Mouse (Mus musculus): ENCODE data around the gene Gcm1. TPM values are rescaled to one million over a fixed set of nuclear protein-coding genes. Genes with fewer than 3 reads are reported as not detected.

Gcm1 gene
- polyA plus RNA-seq, 2 experiments = 0.03 to 0.11 TPM

DNA sequence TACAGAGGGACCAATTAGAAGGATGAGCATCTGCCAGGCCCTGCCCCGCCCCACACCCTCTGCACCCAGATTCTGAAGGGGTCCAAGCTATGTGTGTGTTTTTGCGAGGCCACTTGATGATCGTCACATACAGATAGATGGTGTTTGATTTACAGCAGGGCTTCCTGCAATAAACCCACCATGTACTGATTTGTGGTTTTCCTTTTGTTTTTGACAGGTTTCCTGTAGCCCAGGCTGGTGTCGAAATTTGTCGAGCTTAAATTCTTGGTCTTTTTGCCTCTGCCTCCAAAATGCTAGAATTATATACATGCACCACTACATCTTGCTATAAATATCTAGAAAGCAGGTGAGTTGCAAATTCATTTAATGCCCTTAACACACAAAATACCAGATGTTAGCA is 41.5 kb upstream of the Gcm1 start:
- no peak for ATAC-seq (ENCODE audit: low FRiP score, low read depth)
- Histone ChIP-seq H3K36me3 (ENCODE audit: control insufficient read depth, insufficient read depth, low read length) (no peaks in the 10 kb centered on the region), H3K4me1 (ENCODE audit: control insufficient read depth, insufficient read depth, low read length) (no peaks in the 10 kb centered on the region; the same call in 1 of the 2 replicates), H3K27me3 (ENCODE audit: control insufficient read depth, insufficient read depth, low read length) (no peaks in the 10 kb centered on the region), H3K9ac (ENCODE audit: low read depth, low read length, severe bottlenecking) (no peak overlapping the region), H3K4me2 (replicated peaks; ENCODE audit: low read depth, low read length, severe bottlenecking) (no peak overlapping the region), H3K4me3 (replicated peaks; ENCODE audit: low read length) (no peak overlapping the region), H3K9me3 (ENCODE audit: control insufficient read depth, low read length) (no peaks in the 10 kb centered on the region), H3K27ac (replicated peaks; ENCODE audit: low read depth, low read length) (no peak overlapping the region)
- 63% methylated on average over 5 of the region's 5 CpGs for whole genome bisulfite sequencing
- DNase-seq (ENCODE audit: low spot score) = no peak
- no peak for TF ChIP-seq POLR2A (IDR thresholded peaks at IDR 0.05; ENCODE audit: borderline replicate concordance, extremely low read depth, insufficient read depth, insufficient read length)

DNA sequence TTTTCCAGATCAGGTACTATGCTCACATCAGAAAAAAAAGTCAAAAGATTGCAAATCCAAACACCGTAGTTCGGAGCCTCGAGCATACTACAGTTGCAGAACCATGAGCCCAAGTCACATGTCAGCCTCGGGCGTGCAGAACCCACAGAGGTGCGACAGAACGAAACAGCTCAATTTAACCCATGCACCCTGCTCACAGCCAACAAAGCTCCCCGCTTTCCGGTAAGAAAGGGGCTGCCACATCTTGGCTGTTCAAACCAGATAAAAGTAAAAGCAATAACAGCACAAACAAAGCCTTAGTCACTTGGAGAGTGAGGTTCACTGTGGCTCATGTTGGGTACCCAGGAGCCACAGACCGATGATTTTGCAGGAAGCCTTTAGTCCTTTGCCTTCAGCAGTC is 41.0 kb upstream of the Gcm1 start:
- Histone ChIP-seq H3K9ac (ENCODE audit: low read depth, low read length, severe bottlenecking) (no peak overlapping the region), H3K27me3 (ENCODE audit: control insufficient read depth, insufficient read depth, low read length) (no peaks in the 10 kb centered on the region), H3K4me3 (replicated peaks; ENCODE audit: low read length) (no peak overlapping the region), H3K4me1 (ENCODE audit: control insufficient read depth, insufficient read depth, low read length) (no peaks in the 10 kb centered on the region; the same call in 1 of the 2 replicates), H3K27ac (replicated peaks; ENCODE audit: low read depth, low read length) (no peak overlapping the region), H3K4me2 (replicated peaks; ENCODE audit: low read depth, low read length, severe bottlenecking) (no peak overlapping the region), H3K36me3 (ENCODE audit: control insufficient read depth, insufficient read depth, low read length) (no peaks in the 10 kb centered on the region), H3K9me3 (ENCODE audit: control insufficient read depth, low read length) (no peaks in the 10 kb centered on the region)
- 75% methylated on average over 10 of the region's 10 CpGs for WGBS
- DNase-seq (ENCODE audit: low spot score) (no peak), ATAC-seq (ENCODE audit: low FRiP score, low read depth) (no peak)
- TF ChIP-seq POLR2A (IDR thresholded peaks at IDR 0.05; ENCODE audit: borderline replicate concordance, extremely low read depth, insufficient read depth, insufficient read length) = no peak

DNA sequence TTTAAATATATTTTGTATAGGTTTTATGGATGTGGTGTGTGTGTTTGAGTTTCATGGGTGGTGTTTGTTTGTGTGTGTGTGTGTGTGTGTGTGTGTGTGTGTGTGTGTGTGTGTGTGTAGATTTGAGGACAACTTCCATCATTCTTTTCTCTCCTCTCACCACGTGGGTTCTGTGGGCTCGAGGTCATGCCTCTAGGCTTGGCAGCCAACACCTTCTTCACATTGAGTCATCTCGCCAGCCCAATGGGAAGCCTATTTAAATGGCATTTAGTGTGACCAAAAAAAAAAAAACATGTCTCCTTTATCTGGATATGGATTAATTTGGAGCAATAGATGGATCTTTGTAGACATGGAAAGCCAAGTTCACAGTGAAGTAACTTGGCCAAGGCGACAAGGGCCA is 39.7 kb upstream of the Gcm1 start:
- no peak for DNase-seq (ENCODE audit: low spot score)
- no peaks in the 10 kb centered on the region for H3K36me3 ChIP-seq (ENCODE audit: control insufficient read depth, insufficient read depth, low read length)
- H3K9ac ChIP-seq (ENCODE audit: low read depth, low read length, severe bottlenecking) = no peak overlapping the region
- ATAC-seq (ENCODE audit: low FRiP score, low read depth) = no peak
- 91% methylated on average over 4 of the region's 4 CpGs for WGBS
- H3K4me1 ChIP-seq (ENCODE audit: control insufficient read depth, insufficient read depth, low read length) = no peaks in the 10 kb centered on the region
- H3K4me3 ChIP-seq (replicated peaks; ENCODE audit: low read length) = no peak overlapping the region
- TF ChIP-seq POLR2A (IDR thresholded peaks at IDR 0.05; ENCODE audit: borderline replicate concordance, extremely low read depth, insufficient read depth, insufficient read length) = no peak
- no peak overlapping the region for H3K4me2 ChIP-seq (replicated peaks; ENCODE audit: low read depth, low read length, severe bottlenecking)
- no peaks in the 10 kb centered on the region for H3K9me3 ChIP-seq (ENCODE audit: control insufficient read depth, low read length)
- H3K27ac ChIP-seq (replicated peaks; ENCODE audit: low read depth, low read length) = no peak overlapping the region
- no peaks in the 10 kb centered on the region for H3K27me3 ChIP-seq (ENCODE audit: control insufficient read depth, insufficient read depth, low read length)

DNA sequence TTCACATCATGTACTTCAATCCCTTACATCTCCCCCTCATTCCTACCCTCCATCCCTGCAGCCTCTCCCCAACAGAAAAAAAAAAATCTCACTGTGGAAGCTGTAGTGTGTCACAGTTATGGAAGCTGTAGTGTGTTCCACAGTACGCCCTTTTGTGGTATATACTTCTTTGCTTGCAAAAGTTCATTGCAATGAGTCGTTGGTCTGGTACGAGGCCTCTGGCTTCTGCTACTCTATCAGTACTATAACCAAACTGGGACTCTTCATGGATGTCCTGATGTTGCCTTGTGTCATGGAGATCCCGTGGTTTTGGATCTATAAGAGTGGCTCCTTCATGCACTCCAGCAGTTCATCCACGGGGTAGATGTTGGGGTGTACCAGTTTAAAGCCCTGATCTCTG is 39.0 kb upstream of the Gcm1 start:
- no peak overlapping the region for H3K4me2 ChIP-seq (replicated peaks; ENCODE audit: low read depth, low read length, severe bottlenecking)
- DNase-seq (ENCODE audit: low spot score) (no peak), ATAC-seq (ENCODE audit: low FRiP score, low read depth) (no peak)
- H3K36me3 ChIP-seq (ENCODE audit: control insufficient read depth, insufficient read depth, low read length) = no peaks in the 10 kb centered on the region
- WGBS = 85% methylated on average over 5 of the region's 5 CpGs
- H3K4me3 ChIP-seq (replicated peaks; ENCODE audit: low read length) = no peak overlapping the region
- TF ChIP-seq POLR2A (IDR thresholded peaks at IDR 0.05; ENCODE audit: borderline replicate concordance, extremely low read depth, insufficient read depth, insufficient read length) = no peak
- H3K9ac ChIP-seq (ENCODE audit: low read depth, low read length, severe bottlenecking) = no peak overlapping the region
- no peaks in the 10 kb centered on the region for H3K27me3 ChIP-seq (ENCODE audit: control insufficient read depth, insufficient read depth, low read length)
- H3K4me1 ChIP-seq (ENCODE audit: control insufficient read depth, insufficient read depth, low read length) = no peaks in the 10 kb centered on the region
- H3K27ac ChIP-seq (replicated peaks; ENCODE audit: low read depth, low read length) = no peak overlapping the region
- no peaks in the 10 kb centered on the region for H3K9me3 ChIP-seq (ENCODE audit: control insufficient read depth, low read length)

DNA sequence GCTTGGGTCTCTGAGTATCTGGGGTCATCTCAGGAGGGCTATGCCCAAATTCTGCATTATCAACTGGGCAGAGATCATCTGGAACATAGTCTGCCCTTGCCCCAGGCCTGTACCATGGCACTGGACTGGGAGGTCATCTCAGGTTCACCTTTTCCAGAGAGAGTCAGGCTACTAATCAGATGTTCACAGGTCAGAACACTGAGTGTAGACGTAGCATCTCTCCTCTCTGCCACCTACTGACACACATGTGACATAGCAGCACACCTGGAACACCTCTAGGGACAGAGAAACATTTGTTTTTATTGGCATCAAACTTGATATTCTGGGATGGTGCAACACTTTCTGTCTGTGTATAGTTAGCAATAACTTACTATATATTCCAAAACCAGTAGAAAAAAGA is 37.9 kb upstream of the Gcm1 start:
- H3K4me1 ChIP-seq (ENCODE audit: control insufficient read depth, insufficient read depth, low read length) = no peaks in the 10 kb centered on the region
- no peaks in the 10 kb centered on the region for H3K36me3 ChIP-seq (ENCODE audit: control insufficient read depth, insufficient read depth, low read length)
- no peaks in the 10 kb centered on the region for H3K27me3 ChIP-seq (ENCODE audit: control insufficient read depth, insufficient read depth, low read length)
- H3K27ac ChIP-seq (replicated peaks; ENCODE audit: low read depth, low read length) = no peak overlapping the region
- ATAC-seq (ENCODE audit: low FRiP score, low read depth) (no peak), DNase-seq (ENCODE audit: low spot score) (no peak)
- no peak overlapping the region for H3K9ac ChIP-seq (ENCODE audit: low read depth, low read length, severe bottlenecking)
- no peaks in the 10 kb centered on the region for H3K9me3 ChIP-seq (ENCODE audit: control insufficient read depth, low read length)
- 32% methylated on average over 1 of the region's 1 CpGs for WGBS
- H3K4me3 ChIP-seq (replicated peaks; ENCODE audit: low read length) = no peak overlapping the region
- no peak overlapping the region for H3K4me2 ChIP-seq (replicated peaks; ENCODE audit: low read depth, low read length, severe bottlenecking)
- TF ChIP-seq POLR2A (IDR thresholded peaks at IDR 0.05; ENCODE audit: borderline replicate concordance, extremely low read depth, insufficient read depth, insufficient read length) = no peak

DNA sequence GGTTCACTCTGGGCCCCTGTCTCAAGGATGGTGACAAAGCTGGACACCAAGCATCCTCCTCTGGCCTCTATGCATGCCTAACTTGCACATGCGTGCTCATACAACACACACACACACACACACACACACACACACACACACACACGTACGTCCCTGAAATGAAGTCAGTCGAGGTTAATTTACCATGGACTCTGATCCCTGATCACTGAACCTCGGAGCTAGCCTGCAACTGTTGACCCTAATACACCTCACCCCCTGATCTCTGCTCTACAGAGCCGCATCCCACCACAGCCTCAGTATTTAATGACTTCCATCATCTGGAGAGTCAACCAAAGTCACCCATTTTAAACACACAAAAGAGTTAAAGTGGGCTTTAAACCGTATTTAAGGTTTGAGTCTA is 35.9 kb upstream of the Gcm1 start:
- TF ChIP-seq POLR2A (IDR thresholded peaks at IDR 0.05; ENCODE audit: borderline replicate concordance, extremely low read depth, insufficient read depth, insufficient read length) = no peak
- no peaks in the 10 kb centered on the region for H3K9me3 ChIP-seq (ENCODE audit: control insufficient read depth, low read length)
- H3K4me1 ChIP-seq (ENCODE audit: control insufficient read depth, insufficient read depth, low read length) = no peaks in the 10 kb centered on the region
- H3K36me3 ChIP-seq (ENCODE audit: control insufficient read depth, insufficient read depth, low read length) = no peaks in the 10 kb centered on the region
- H3K4me3 ChIP-seq (replicated peaks; ENCODE audit: low read length) = no peak overlapping the region
- no peak for DNase-seq (ENCODE audit: low spot score)
- no peak overlapping the region for H3K27ac ChIP-seq (replicated peaks; ENCODE audit: low read depth, low read length)
- no peak overlapping the region for H3K4me2 ChIP-seq (replicated peaks; ENCODE audit: low read depth, low read length, severe bottlenecking)
- ATAC-seq (ENCODE audit: low FRiP score, low read depth) = no peak
- no peaks in the 10 kb centered on the region for H3K27me3 ChIP-seq (ENCODE audit: control insufficient read depth, insufficient read depth, low read length)
- WGBS = 82% methylated on average over 7 of the region's 7 CpGs
- no peak overlapping the region for H3K9ac ChIP-seq (ENCODE audit: low read depth, low read length, severe bottlenecking)

Measured in limb, embryonic 14.5 days (tissue).